Mouse (Mus musculus) thymus, postnatal 36 days (tissue): ENCODE data around the gene Il10rb.

Source experiments
- DNase-seq, 2 experiments: peaks; one replicate each; pipeline ENCODE4 v3.0.0; 2022; ENCODE audit warnings: mixed read lengths in 2 of 2

Il10rb gene

GRCm38 (mm10) chr16:91455868-91456267, 49.9 kb downstream of the Il10rb start:
- DNase-seq: no peak

GRCm38 (mm10) chr16:91458301-91458746, 52.4 kb downstream of the Il10rb start:
- DNase-seq: peak; percentile 82 to 86

- DNase-seq: peak; percentile 44 to 48
These were observed 53.0 kb downstream of the Il10rb start for GRCm38 (mm10) chr16:91458976-91459375.

GRCm38 (mm10) chr16:91459396-91459795, 53.4 kb downstream of the Il10rb start:
- DNase-seq: peak; percentile 36 to 63

GRCm38 (mm10) chr16:91459841-91460370, 53.9 kb downstream of the Il10rb start:
- peak; percentile 65 to 69 for DNase-seq

- peak in 1 of 2 experiments; percentile 45 for DNase-seq
These were observed 55.2 kb downstream of the Il10rb start for GRCm38 (mm10) chr16:91461066-91461638.

GRCm38 (mm10) chr16:91461773-91462181, 55.8 kb downstream of the Il10rb start:
- DNase-seq: no peak

- DNase-seq: no peak
These were observed 56.7 kb downstream of the Il10rb start for GRCm38 (mm10) chr16:91462644-91463043.

- DNase-seq: no peak
These were observed 57.4 kb downstream of the Il10rb start for GRCm38 (mm10) chr16:91463400-91463799.

- DNase-seq: no peak
These were observed 58.0 kb downstream of the Il10rb start for GRCm38 (mm10) chr16:91463836-91464400.

- DNase-seq: peak; percentile 90
These were observed 58.9 kb downstream of the Il10rb start for GRCm38 (mm10) chr16:91464594-91465504.

- DNase-seq: no peak
These were observed 59.7 kb downstream of the Il10rb start for GRCm38 (mm10) chr16:91465505-91466240.

GRCm38 (mm10) chr16:91466566-91466965, 60.6 kb downstream of the Il10rb start:
- peak in 1 of 2 experiments; percentile 55 for DNase-seq

- DNase-seq: no peak
These were observed 64.5 kb downstream of the Il10rb start for GRCm38 (mm10) chr16:91470470-91470869.

GRCm38 (mm10) chr16:91471481-91471880, 65.5 kb downstream of the Il10rb start:
- no peak for DNase-seq
